Mouse (Mus musculus): Measurements from ENCODE around the gene Hoxc11.

The Hoxc11 gene

GRCm38 (mm10) chr15:102954192-102955006 lies at the start of gene Hoxc11:
Hoxc11 (plus strand) TSS chr15:102954427.
- no peak for DNase-seq

- no peak for DNase-seq
These were observed 49.3 kb upstream of the Hoxc11 start for GRCm38 (mm10) chr15:102904946-102905345.

GRCm38 (mm10) chr15:102909536-102909935 lies 44.7 kb upstream of the Hoxc11 start:
- no peak for DNase-seq

GRCm38 (mm10) chr15:102910038-102910437 lies 44.2 kb upstream of the Hoxc11 start:
- DNase-seq = no peak

GRCm38 (mm10) chr15:102910496-102911095 lies 43.6 kb upstream of the Hoxc11 start:
- no peak for DNase-seq

- no peak for DNase-seq
These were observed 41.1 kb upstream of the Hoxc11 start for GRCm38 (mm10) chr15:102913038-102913585.

- no peak for DNase-seq
These were observed 36.2 kb upstream of the Hoxc11 start for GRCm38 (mm10) chr15:102917972-102918572.

GRCm38 (mm10) chr15:102918611-102919265 lies 35.5 kb upstream of the Hoxc11 start:
- DNase-seq = no peak

GRCm38 (mm10) chr15:102919336-102920180 lies 34.7 kb upstream of the Hoxc11 start:
- DNase-seq = no peak

GRCm38 (mm10) chr15:102920619-102921018 lies 33.6 kb upstream of the Hoxc11 start:
- DNase-seq = no peak

- no peak for DNase-seq
These were observed 32.9 kb upstream of the Hoxc11 start, which contains the start of gene Hoxc13 for GRCm38 (mm10) chr15:102921053-102922011. Hoxc13 (plus strand) TSS chr15:102921103.

- no peak for DNase-seq
These were observed 32.2 kb upstream of the Hoxc11 start for GRCm38 (mm10) chr15:102922012-102922362.

- no peak for DNase-seq
These were observed 31.4 kb upstream of the Hoxc11 start for GRCm38 (mm10) chr15:102922636-102923500.

- DNase-seq = no peak
These were observed 27.1 kb upstream of the Hoxc11 start for GRCm38 (mm10) chr15:102927032-102927645.

GRCm38 (mm10) chr15:102931706-102932358 lies 22.4 kb upstream of the Hoxc11 start:
- no peak for DNase-seq

- no peak for DNase-seq
These were observed 19.8 kb upstream of the Hoxc11 start for GRCm38 (mm10) chr15:102934438-102934837.

GRCm38 (mm10) chr15:102934897-102935296 lies 19.3 kb upstream of the Hoxc11 start:
- DNase-seq = no peak

GRCm38 (mm10) chr15:102936279-102936972 lies 17.8 kb upstream of the Hoxc11 start, which contains the start of gene Hoxc12:
Hoxc12 (plus strand) TSS chr15:102936757.
- DNase-seq = no peak

Measured in cerebellum, adult 11 months (tissue).